Mouse (Mus musculus) liver, embryonic 14.5 days (tissue): ENCODE results near the gene Anks1. TPM values are rescaled to one million over a fixed set of nuclear protein-coding genes. Genes with fewer than 3 reads are reported as not detected.
"Not testable (repeated sequence)": the region's sequence is repeated elsewhere in the genome, so short reads cannot be mapped to it uniquely, and the experiment has no call there.

Experiments
- ATAC-seq: fragments of 200-750 bp; cut with Nextera tagmentation; 2 replicates; pipeline ENCODE4 v1.8.0; 2017; ENCODE audit warnings: moderate number of reproducible peaks, mild to moderate bottlenecking, moderate library complexity; ENCODE audit not compliant: insufficient read depth
- DNase-seq, 3 experiments: peaks; one replicate each; pipeline ENCODE4 v3.0.0-alpha.2; 2012 to 2013; ENCODE audit warnings: low read depth in 3 of 3, low spot score in 3 of 3
- H3K27ac ChIP-seq: fragments of 300-500 bp; sonication (generic); 2 replicates; pipeline ENCODE4 v1.5.1; 2014; ENCODE audit warnings: moderate library complexity, mild to moderate bottlenecking, control low read depth, inconsistent platforms
- H3K27me3 ChIP-seq: fragments of 300-500 bp; sonication (generic); 2 replicates; pipeline ENCODE4 v1.6.1; 2014; ENCODE audit warnings: mild to moderate bottlenecking, low read length, moderate library complexity; ENCODE audit not compliant: control insufficient read depth, insufficient read depth
- H3K36me3 ChIP-seq: fragments of 300-500 bp; sonication (generic); replicated peaks from 2 replicates; pipeline ENCODE4 v1.6.1; 2014; ENCODE audit warnings: low read depth; ENCODE audit not compliant: control insufficient read depth, insufficient read depth
- H3K4me1 ChIP-seq, 2 experiments: fragments of 200-500 bp in 1 of 2; fragments of 300-500 bp in 1 of 2; sonication (generic) in 1 of 2; replicated peaks; 2 replicates each; pipeline ENCODE4 v1.6.1; 2012 to 2014; ENCODE audit warnings: antibody characterized with exemption in 1 of 2, inconsistent platforms in 1 of 2, low read length in 1 of 2; ENCODE audit not compliant: control insufficient read depth in 2 of 2, insufficient read depth in 2 of 2
- H3K4me2 ChIP-seq: fragments of 300-500 bp; sonication (generic); 2 replicates; pipeline ENCODE4 v1.6.1; 2014; ENCODE audit warnings: low read depth, mild to moderate bottlenecking, control low read depth, moderate library complexity
- H3K4me3 ChIP-seq, 2 experiments: fragments of 200-500 bp in 1 of 2; fragments of 300-500 bp in 1 of 2; sonication (generic) in 1 of 2; 2 replicates each; pipeline ENCODE4 v1.5.1; 2012 to 2014; ENCODE audit warnings: low read depth in 2 of 2, low read length in 2 of 2, mild to moderate bottlenecking in 2 of 2, control low read depth in 1 of 2, inconsistent platforms in 1 of 2, moderate library complexity in 1 of 2; ENCODE audit not compliant: insufficient read depth in 1 of 2
- H3K9ac ChIP-seq: fragments of 300-500 bp; sonication (generic); replicated peaks from 2 replicates; pipeline ENCODE4 v1.6.1; 2014; ENCODE audit warnings: mild to moderate bottlenecking, control low read depth, moderate library complexity
- H3K9me3 ChIP-seq: fragments of 300-500 bp; sonication (generic); 2 replicates; pipeline ENCODE4 v1.6.1; 2016; ENCODE audit warnings: low read length, mixed read lengths; ENCODE audit not compliant: control insufficient read depth
- CTCF ChIP-seq: IDR thresholded peaks from 2 replicates; pipeline ENCODE4 v1.5.1; 2016; ENCODE audit warnings: antibody characterized with exemption, low read depth, control low read depth
- EP300 ChIP-seq: IDR thresholded peaks from 2 replicates; pipeline ENCODE4 v1.6.1; 2016; ENCODE audit warnings: antibody characterized with exemption, low read depth
- WGBS: fragments of 180-500 bp; shearing (Covaris S2); extraction: QIAGEN DNeasy Blood & Tissue Kit; methylation state at CpG from one replicate; pipeline ENCODE4 v1.1.7; 2014; ENCODE audit not compliant: insufficient replicate concordance; 5-methylcytosine and 5-hydroxymethylcytosine counted together
- polyA plus RNA-seq, 2 experiments: library from polyadenylated mRNA; depleted of rRNA in 1 of 2; stranded (reverse) in 1 of 2; unstranded in 1 of 2; fragments of >200 nt; fragmentation: Nextera tagmentation in 1 of 2; extraction: Ambion mirVana in 1 of 2; gene quantifications; 2 replicates each; pipeline versions ENCODE4 v1.2.1 to v1.2.3; 2012 to 2014

The Anks1 gene
- polyA plus RNA-seq, 2 experiments, result 2.4 to 5.3 TPM

- Histone ChIP-seq H3K36me3 (no peaks in the 10 kb centered on the region), H3K4me2 (no peak overlapping the region), H3K4me1 (peaks cover 0 to 2% of the 10 kb centered on the region in 2 experiments; a peak in 1 of 4 replicates), H3K4me3 (no peak overlapping the region), H3K27me3 (no peaks in the 10 kb centered on the region), H3K9ac (no peak overlapping the region), H3K27ac (no peak overlapping the region), H3K9me3 (no peaks in the 10 kb centered on the region)
- DNase-seq (no peak), ATAC-seq (no peak)
- WGBS, result 76% methylated on average over 5 of the region's 5 CpGs
- TF ChIP-seq EP300, result no peak
- TF ChIP-seq CTCF, result no peak
These were observed 72.5 kb downstream of the Anks1 start for GRCm38 (mm10) chr17:27981451-27982069.

- not testable (repeated sequence) for H3K4me3 ChIP-seq
These were observed 73.0 kb downstream of the Anks1 start for GRCm38 (mm10) chr17:27982070-27982457.

GRCm38 (mm10) chr17:27982712-27983266 lies 73.7 kb downstream of the Anks1 start:
- ATAC-seq, result no peak
- no peak for DNase-seq
- Histone ChIP-seq H3K9me3 (no peaks in the 10 kb centered on the region), H3K4me3 (no peak overlapping the region), H3K4me2 (no peak overlapping the region), H3K9ac (no peak overlapping the region), H3K27me3 (no peaks in the 10 kb centered on the region), H3K4me1 (peaks cover 0 to 2% of the 10 kb centered on the region in 2 experiments; a peak in 1 of 4 replicates), H3K27ac (no peak overlapping the region), H3K36me3 (no peaks in the 10 kb centered on the region)
- 61% methylated on average over 7 of the region's 7 CpGs for WGBS
- TF ChIP-seq EP300 (no peak), CTCF (no peak)

More at GRCm38 (mm10) chr17:27982070-27982457, 73.0 kb downstream of the Anks1 start:
- not testable (repeated sequence) for H3K27me3 ChIP-seq, H3K9me3 ChIP-seq, DNase-seq, H3K36me3 ChIP-seq, H3K9ac ChIP-seq, H3K27ac ChIP-seq, ATAC-seq, H3K4me1 ChIP-seq, H3K4me2 ChIP-seq
- WGBS, result 77% methylated on average over 13 of the region's 14 CpGs

- Histone ChIP-seq H3K4me3 (no peak overlapping the region), H3K4me2 (no peak overlapping the region), H3K36me3 (no peaks in the 10 kb centered on the region), H3K4me1 (peaks cover 0 to 2% of the 10 kb centered on the region in 2 experiments; a peak in 1 of 4 replicates), H3K9ac (no peak overlapping the region), H3K27ac (no peak overlapping the region), H3K9me3 (no peaks in the 10 kb centered on the region), H3K27me3 (no peaks in the 10 kb centered on the region)
- TF ChIP-seq CTCF (no peak), EP300 (no peak)
- DNase-seq (no peak), ATAC-seq (no peak)
- WGBS, result 83% methylated on average over 12 of the region's 12 CpGs
These were observed 75.3 kb downstream of the Anks1 start for GRCm38 (mm10) chr17:27984421-27984820.

- DNase-seq, result no peak
- Histone ChIP-seq H3K27me3 (no peaks in the 10 kb centered on the region), H3K9me3 (no peaks in the 10 kb centered on the region), H3K4me1 (no peaks in the 10 kb centered on the region), H3K4me2 (no peak overlapping the region), H3K27ac (no peak overlapping the region), H3K9ac (no peak overlapping the region), H3K36me3 (no peaks in the 10 kb centered on the region), H3K4me3 (no peak overlapping the region)
- WGBS, result 88% methylated on average over 19 of the region's 19 CpGs
- ATAC-seq, result no peak
- TF ChIP-seq EP300 (no peak), CTCF (no peak)
These were observed 77.0 kb downstream of the Anks1 start for GRCm38 (mm10) chr17:27986106-27986505.
